ENCODE assay signal across 21 mouse cellular contexts in genomic region chr5:112596729-112597128, GRCm38 (mm10). TPM values are rescaled to one million over a fixed set of nuclear protein-coding genes. Genes with fewer than 3 reads are reported as not detected.
DNase-seq lines count a peak whose midpoint lies in the region; ATAC-seq and TF ChIP-seq lines count a peak whose summit lies in the region.
"Had no signal": no experiment of that assay in that cellular context is flagged by ENCODE, and none has a peak within 500 bp of the region (broad histone marks: within the 10 kb centered on the region; RNA-seq: fewer than 3 reads in every experiment).

No protein-coding gene starts in this region.

- 0 out of 2 replicates have a peak overlapping the region, but pooled peaks have one; percentile 36 for H3K27ac ChIP-seq in cerebellum, adult 2 months (ENCODE audit: insufficient read depth, low read length)
- H3K27ac ChIP-seq in brown adipose tissue, adult 24 weeks (replicated peaks; ENCODE audit: low read depth, low read length): peak overlapping the region; percentile 50; the same call in 1 of the 2 replicates
- H3K27ac ChIP-seq: embryonic facial prominence, embryonic 13.5 days; forebrain, embryonic 12.5 days; heart, adult 2 months; hindbrain, embryonic 10.5 days; intestine, embryonic 15.5 days; kidney, embryonic 15.5 days had no signal

- 64% methylated on average over 9 of the region's 9 CpGs for WGBS in cerebellum, adult 2 months

- peak in 1 of 2 experiments; percentile 33 for DNase-seq in cerebellum, adult 2 months
- DNase-seq in cerebellum, postnatal 25 days: peak; percentile 35 to 38
- DNase-seq in cerebellum, postnatal 36 days: no peak
- DNase-seq in MN1 (ENCODE audit: low spot score): peak; percentile 17
- DNase-seq in lung, postnatal 4 days: no peak
- DNase-seq: adrenal gland, adult 8-10 months; B cell, adult 2 months; gastrocnemius, postnatal 14 days; kidney, adult 18-20 months had no signal

- no peak for TF ChIP-seq CTCF in cerebellum, adult 2 months (IDR thresholded peaks at IDR 0.05; ENCODE audit: borderline replicate concordance, insufficient read depth, low read depth, low read length)

- no peak for TF ChIP-seq POLR2A in cerebellum, adult 2 months (IDR thresholded peaks at IDR 0.05; ENCODE audit: borderline replicate concordance, insufficient read depth, low read length)

- ATAC-seq in cerebellum, adult (ENCODE audit: insufficient number of reproducible peaks, low FRiP score, low TSS enrichment): no peak
- ATAC-seq: CD4-positive, CD25-positive, alpha-beta regulatory T cell, adult 4 months; forebrain, embryonic 16.5 days; intestine, embryonic 15.5 days had no signal

- H3K4me3 ChIP-seq in cerebellum, adult 2 months (replicated peaks; ENCODE audit: insufficient read depth, low read depth, low read length): no peak overlapping the region
- no peak overlapping the region for H3K4me3 ChIP-seq in brown adipose tissue, adult 24 weeks (ENCODE audit: insufficient read depth, low read depth, low read length)
- H3K4me3 ChIP-seq: embryonic facial prominence, embryonic 13.5 days; forebrain, embryonic 12.5 days; heart, adult 2 months; heart, embryonic 12.5 days; hindbrain, embryonic 10.5 days; intestine, embryonic 15.5 days; kidney, embryonic 15.5 days had no signal

- H3K27me3 ChIP-seq in cerebellum, adult 2 months (ENCODE audit: control insufficient read depth, insufficient read depth, low read length): no peaks in the 10 kb centered on the region
- H3K27me3 ChIP-seq: embryonic facial prominence, embryonic 13.5 days; intestine, embryonic 15.5 days; kidney, embryonic 15.5 days had no signal

- peaks cover 45% of the 10 kb centered on the region for H3K4me1 ChIP-seq in cerebellum, adult 2 months (ENCODE audit: control insufficient read depth, insufficient read depth, low read length)
- peaks cover 4% of the 10 kb centered on the region; the same call in 1 of the 2 replicates for H3K4me1 ChIP-seq in brown adipose tissue, adult 24 weeks (ENCODE audit: control insufficient read depth, insufficient read depth, insufficient read length, low read length)
- H3K4me1 ChIP-seq: heart, embryonic 12.5 days; intestine, embryonic 15.5 days had no signal

RNA-seq across cellular contexts. Expression of gene Sez6l, which starts 19.7 kb away (rescaled TPM):
- 81.5 and 93.9 TPM in 2 replicates for polyA plus RNA-seq in cerebellum, adult 2 months (2012; rRNA removed)
- not detected in 2 replicates for polyA plus RNA-seq in brown adipose tissue, adult 24 weeks (2012; ENCODE audit: insufficient read depth, insufficient read length, missing spikeins)
- polyA plus RNA-seq: CD4-positive, CD25-positive, alpha-beta regulatory T cell, adult 4 months; G1E had no signal

Comparison
In these comparisons a context has a peak if more than half of its experiments do, and no peak if none do; other contexts are left out.
1. DNase-seq: peak in cerebellum, postnatal 25 days (2 of 2) and MN1 (single experiment); none in cerebellum, postnatal 36 days (0 of 2) and lung, postnatal 4 days (0 of 2).
2. RNA of gene Sez6l, which starts 19.7 kb away (polyA plus RNA-seq): 81.5 to 93.9 TPM in cerebellum, adult 2 months; not detected in brown adipose tissue, adult 24 weeks; every median in the first group is over 10 times any median in the second.